Mouse (Mus musculus) liver, embryonic 14.5 days (tissue): Measurements from ENCODE around the gene Tcte3. TPM values are rescaled to one million over a fixed set of nuclear protein-coding genes. Genes with fewer than 3 reads are reported as not detected.
"Not testable (repeated sequence)": the region's sequence is repeated elsewhere in the genome, so short reads cannot be mapped to it uniquely, and the experiment has no call there.

ENCODE experiments used
- ATAC-seq: fragments of 200-750 bp; cut with Nextera tagmentation; 2 replicates; pipeline ENCODE4 v1.8.0; 2017; ENCODE audit warnings: moderate number of reproducible peaks, mild to moderate bottlenecking, moderate library complexity; ENCODE audit not compliant: insufficient read depth
- DNase-seq, 3 experiments: peaks; one replicate each; pipeline ENCODE4 v3.0.0-alpha.2; 2012 to 2013; ENCODE audit warnings: low read depth in 3 of 3, low spot score in 3 of 3
- H3K27ac ChIP-seq: fragments of 300-500 bp; sonication (generic); 2 replicates; pipeline ENCODE4 v1.5.1; 2014; ENCODE audit warnings: moderate library complexity, mild to moderate bottlenecking, control low read depth, inconsistent platforms
- H3K27me3 ChIP-seq: fragments of 300-500 bp; sonication (generic); 2 replicates; pipeline ENCODE4 v1.6.1; 2014; ENCODE audit warnings: mild to moderate bottlenecking, low read length, moderate library complexity; ENCODE audit not compliant: control insufficient read depth, insufficient read depth
- H3K36me3 ChIP-seq: fragments of 300-500 bp; sonication (generic); replicated peaks from 2 replicates; pipeline ENCODE4 v1.6.1; 2014; ENCODE audit warnings: low read depth; ENCODE audit not compliant: control insufficient read depth, insufficient read depth
- H3K4me1 ChIP-seq, 2 experiments: fragments of 200-500 bp in 1 of 2; fragments of 300-500 bp in 1 of 2; sonication (generic) in 1 of 2; replicated peaks; 2 replicates each; pipeline ENCODE4 v1.6.1; 2012 to 2014; ENCODE audit warnings: antibody characterized with exemption in 1 of 2, inconsistent platforms in 1 of 2, low read length in 1 of 2; ENCODE audit not compliant: control insufficient read depth in 2 of 2, insufficient read depth in 2 of 2
- H3K4me2 ChIP-seq: fragments of 300-500 bp; sonication (generic); 2 replicates; pipeline ENCODE4 v1.6.1; 2014; ENCODE audit warnings: low read depth, mild to moderate bottlenecking, control low read depth, moderate library complexity
- H3K4me3 ChIP-seq, 2 experiments: fragments of 200-500 bp in 1 of 2; fragments of 300-500 bp in 1 of 2; sonication (generic) in 1 of 2; 2 replicates each; pipeline ENCODE4 v1.5.1; 2012 to 2014; ENCODE audit warnings: low read depth in 2 of 2, low read length in 2 of 2, mild to moderate bottlenecking in 2 of 2, control low read depth in 1 of 2, inconsistent platforms in 1 of 2, moderate library complexity in 1 of 2; ENCODE audit not compliant: insufficient read depth in 1 of 2
- H3K9ac ChIP-seq: fragments of 300-500 bp; sonication (generic); replicated peaks from 2 replicates; pipeline ENCODE4 v1.6.1; 2014; ENCODE audit warnings: mild to moderate bottlenecking, control low read depth, moderate library complexity
- H3K9me3 ChIP-seq: fragments of 300-500 bp; sonication (generic); 2 replicates; pipeline ENCODE4 v1.6.1; 2016; ENCODE audit warnings: low read length, mixed read lengths; ENCODE audit not compliant: control insufficient read depth
- CTCF ChIP-seq: IDR thresholded peaks from 2 replicates; pipeline ENCODE4 v1.5.1; 2016; ENCODE audit warnings: antibody characterized with exemption, low read depth, control low read depth
- EP300 ChIP-seq: IDR thresholded peaks from 2 replicates; pipeline ENCODE4 v1.6.1; 2016; ENCODE audit warnings: antibody characterized with exemption, low read depth
- whole genome bisulfite sequencing: fragments of 180-500 bp; shearing (Covaris S2); extraction: QIAGEN DNeasy Blood & Tissue Kit; methylation state at CpG from one replicate; pipeline ENCODE4 v1.1.7; 2014; ENCODE audit not compliant: insufficient replicate concordance; 5-methylcytosine and 5-hydroxymethylcytosine counted together
- polyA plus RNA-seq, 2 experiments: library from polyadenylated mRNA; depleted of rRNA in 1 of 2; stranded (reverse) in 1 of 2; unstranded in 1 of 2; fragments of >200 nt; fragmentation: Nextera tagmentation in 1 of 2; extraction: Ambion mirVana in 1 of 2; gene quantifications; 2 replicates each; pipeline versions ENCODE4 v1.2.1 to v1.2.3; 2012 to 2014

The Tcte3 gene
- polyA plus RNA-seq (2012; rRNA removed) (0.94 and 1.3 TPM in 2 replicates), polyA plus RNA-seq (2014; fragmentation: Nextera tagmentation; extraction: Ambion mirVana) (2.1 and 2.9 TPM in 2 replicates)

GRCm38 (mm10) chr17:15041175-15041729, at the start of gene Tcte3, which contains the start of the genes Ermard and Gm3448:
Gene Tcte3, minus strand, starts transcription at chr17:15041488.
Gene Ermard, plus strand, starts transcription at chr17:15041208.
Gene Gm3448, minus strand, starts transcription at chr17:15041537.
- DNase-seq, H3K4me2 ChIP-seq, H3K27ac ChIP-seq, H3K9ac ChIP-seq, H3K36me3 ChIP-seq, H3K27me3 ChIP-seq, H3K9me3 ChIP-seq, H3K4me3 ChIP-seq, H3K4me1 ChIP-seq: not testable (repeated sequence)
- ATAC-seq, result peak; percentile 96
- 0% methylated on average over 7 of the region's 56 CpGs for WGBS

- DNase-seq (no peak), ATAC-seq (no peak)
- Histone ChIP-seq H3K4me3 (no peak overlapping the region), H3K4me2 (no peak overlapping the region), H3K9ac (no peak overlapping the region), H3K36me3 (no peaks in the 10 kb centered on the region), H3K27ac (no peak overlapping the region), H3K27me3 (no peaks in the 10 kb centered on the region), H3K4me1 (peaks cover 19 to 30% of the 10 kb centered on the region in 2 experiments), H3K9me3 (no peaks in the 10 kb centered on the region)
- 39% methylated on average over 8 of the region's 8 CpGs for WGBS
- no peak for TF ChIP-seq EP300
- TF ChIP-seq CTCF, result no peak
Observed at GRCm38 (mm10) chr17:15088591-15089001, 47.3 kb upstream of the Tcte3 start.

- ATAC-seq (no peak), DNase-seq (peak in 1 of 3 experiments; percentile 41)
- Histone ChIP-seq H3K4me2 (no peak overlapping the region), H3K36me3 (no peaks in the 10 kb centered on the region), H3K4me3 (no peak overlapping the region), H3K4me1 (peaks cover 24 to 35% of the 10 kb centered on the region in 2 experiments), H3K27ac (no peak overlapping the region), H3K27me3 (no peaks in the 10 kb centered on the region), H3K9ac (no peak overlapping the region), H3K9me3 (no peaks in the 10 kb centered on the region)
- TF ChIP-seq CTCF (no peak), EP300 (no peak)
- 55% methylated on average over 2 of the region's 2 CpGs for WGBS
Observed at GRCm38 (mm10) chr17:15088166-15088565, 46.9 kb upstream of the Tcte3 start.

- WGBS, result 55% methylated on average over 2 of the region's 2 CpGs
- Histone ChIP-seq H3K27me3 (no peaks in the 10 kb centered on the region), H3K4me2 (peak overlapping the region; percentile 50), H3K9ac (no peak overlapping the region), H3K4me3 (no peak overlapping the region), H3K4me1 (peaks cover 24 to 36% of the 10 kb centered on the region in 2 experiments), H3K36me3 (no peaks in the 10 kb centered on the region), H3K9me3 (no peaks in the 10 kb centered on the region), H3K27ac (peak overlapping the region; percentile 63)
- DNase-seq (peak; percentile 26 to 38 (median 31)), ATAC-seq (peak; percentile 53; the same call in 1 of the 2 replicates)
- TF ChIP-seq EP300, result 0 out of 2 replicates have a peak, but pooled peaks have one; percentile 35
- TF ChIP-seq CTCF, result no peak
Observed at GRCm38 (mm10) chr17:15085006-15085405, 43.7 kb upstream of the Tcte3 start.

- Histone ChIP-seq H3K27me3 (no peaks in the 10 kb centered on the region), H3K4me1 (peaks cover 24 to 36% of the 10 kb centered on the region in 2 experiments), H3K9ac (no peak overlapping the region; the same call in 1 of the 2 replicates), H3K4me2 (peak overlapping the region; percentile 50), H3K9me3 (no peaks in the 10 kb centered on the region), H3K27ac (peak overlapping the region; percentile 63), H3K36me3 (no peaks in the 10 kb centered on the region), H3K4me3 (peak overlapping the region in 1 of 2 experiments; percentile 12; a peak in 1 of 4 replicates)
- peak; percentile 56 to 67 (median 67) for DNase-seq
- ATAC-seq, result peak; percentile 92
- 18% methylated on average over 13 of the region's 13 CpGs for WGBS
- TF ChIP-seq EP300, result peak; percentile 87
- TF ChIP-seq CTCF, result no peak
Observed at GRCm38 (mm10) chr17:15084226-15084848, 43.0 kb upstream of the Tcte3 start.
